Mouse (Mus musculus): ENCODE data around the gene 1700057G04Rik.

Gene 1700057G04Rik

DNA sequence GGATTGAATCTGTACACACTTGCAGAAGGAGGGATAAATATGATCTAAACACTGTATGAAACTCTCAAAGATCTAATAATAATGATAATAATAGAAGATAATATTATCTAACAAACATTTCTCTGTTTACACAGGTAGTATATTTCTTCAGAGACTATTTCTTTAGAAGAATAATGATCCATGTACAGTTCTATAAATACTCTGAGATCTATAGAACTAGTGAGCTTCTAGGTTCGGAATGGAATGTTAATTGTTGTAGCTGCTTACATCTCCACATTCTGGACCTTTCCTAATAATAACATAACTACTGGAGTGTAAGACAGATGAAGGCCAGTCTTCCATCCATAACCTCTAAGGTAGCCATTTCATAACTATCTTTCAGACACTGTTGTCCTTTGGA, at the start of gene 1700057G04Rik:
TSS of gene 1700057G04Rik (plus strand) at position 301 of the 400 bp plus-strand sequence.
- no peak for DNase-seq

DNA sequence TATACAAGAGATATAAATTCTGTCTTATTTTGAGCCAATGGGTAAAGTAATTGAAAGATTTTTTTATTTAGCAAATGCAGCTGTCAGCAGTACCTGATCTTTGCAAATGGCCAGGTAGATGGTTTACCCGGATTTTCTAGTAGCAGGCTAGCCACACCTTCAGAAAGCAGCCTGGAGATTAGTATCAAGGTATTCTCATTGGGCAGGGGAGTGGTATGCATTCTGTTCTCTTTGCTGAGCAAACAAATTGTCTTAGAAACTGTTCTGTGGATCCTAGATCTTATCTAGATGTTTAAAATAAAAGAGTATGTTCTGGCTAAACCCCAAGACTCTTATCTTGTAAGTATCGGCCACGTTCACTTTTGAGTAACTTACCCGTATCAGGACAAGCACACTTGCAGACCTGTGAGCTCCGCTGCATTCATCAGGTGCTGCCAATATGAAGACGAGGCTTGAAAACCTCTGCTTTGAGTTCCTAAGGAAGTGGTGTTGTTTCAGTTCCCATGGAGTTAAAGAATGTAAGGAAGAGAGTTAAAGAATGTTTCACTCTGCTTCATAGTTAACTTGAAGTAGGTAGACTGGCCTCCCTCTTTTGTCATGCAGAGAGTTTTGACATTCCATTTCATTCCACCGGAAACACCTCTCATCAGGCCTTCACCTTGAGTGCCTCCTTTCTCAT, 48.6 kb upstream of the 1700057G04Rik start:
- DNase-seq = no peak

DNA sequence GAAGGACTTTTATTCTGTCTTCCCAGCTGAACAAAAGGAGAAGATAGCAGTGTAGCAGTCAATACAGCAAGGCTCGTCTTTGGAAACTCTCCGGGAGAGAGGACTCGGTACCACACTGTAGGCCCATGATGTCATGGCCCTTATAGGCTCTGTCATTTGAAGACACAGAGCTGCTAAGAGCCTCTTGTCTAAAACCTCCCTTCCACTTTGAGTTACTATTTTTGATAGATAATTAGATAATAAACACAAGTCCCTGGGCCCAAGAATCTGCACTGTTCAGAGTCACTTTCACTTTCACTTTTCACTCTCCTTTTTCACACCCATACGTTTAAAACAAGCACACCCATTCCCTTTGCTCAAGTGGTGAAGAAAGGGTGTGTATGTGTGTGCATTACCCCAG, 43.5 kb upstream of the 1700057G04Rik start:
- no peak for DNase-seq

DNA sequence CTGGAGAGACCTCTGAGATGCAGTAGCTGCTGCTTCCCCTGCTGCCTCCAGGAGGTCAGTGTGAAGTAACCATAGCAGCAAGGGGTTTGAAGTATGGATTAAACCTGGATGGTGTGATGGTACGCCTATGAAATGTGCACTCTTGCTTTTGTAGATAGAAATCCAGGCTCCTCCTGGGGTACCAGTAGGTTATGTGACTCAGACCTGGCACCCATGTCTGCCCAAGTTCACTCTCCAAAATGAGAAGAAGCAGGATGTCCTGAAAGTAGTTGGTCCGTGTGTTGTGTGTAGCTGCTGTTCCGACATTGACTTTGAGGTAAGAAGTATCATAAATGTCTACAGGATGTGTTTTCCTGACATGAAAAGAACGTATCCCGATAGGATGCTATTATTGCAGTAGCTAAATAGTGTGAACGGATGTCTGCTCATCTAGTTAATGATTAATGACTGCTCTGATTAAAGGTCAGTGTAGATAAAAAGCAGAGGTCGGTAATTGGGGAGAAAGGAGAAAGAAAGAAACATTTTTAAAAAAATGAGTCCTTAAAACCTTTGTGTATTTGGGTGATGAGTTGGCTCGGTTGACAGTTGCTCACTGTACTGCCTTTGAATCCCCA, 42.5 kb upstream of the 1700057G04Rik start:
- DNase-seq = no peak

DNA sequence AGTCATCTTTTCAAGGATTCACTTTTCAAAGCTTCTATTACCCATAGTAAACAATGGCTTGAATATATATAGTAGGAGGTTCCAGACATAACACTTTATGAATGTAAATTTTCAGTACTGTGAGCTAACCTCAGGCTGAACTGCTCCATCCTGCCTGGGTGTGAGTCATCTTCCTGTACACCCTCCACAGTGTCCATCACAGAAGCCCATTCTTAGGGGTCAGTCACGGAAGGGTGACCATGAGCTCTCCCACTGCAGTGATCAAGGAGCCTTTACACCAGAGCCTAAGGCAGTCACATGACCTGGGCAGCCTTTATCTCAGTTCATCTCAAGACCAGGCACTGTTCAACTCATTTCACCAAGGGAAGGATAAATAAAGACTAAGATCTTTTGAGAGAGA, 41.4 kb upstream of the 1700057G04Rik start:
- no peak for DNase-seq

DNA sequence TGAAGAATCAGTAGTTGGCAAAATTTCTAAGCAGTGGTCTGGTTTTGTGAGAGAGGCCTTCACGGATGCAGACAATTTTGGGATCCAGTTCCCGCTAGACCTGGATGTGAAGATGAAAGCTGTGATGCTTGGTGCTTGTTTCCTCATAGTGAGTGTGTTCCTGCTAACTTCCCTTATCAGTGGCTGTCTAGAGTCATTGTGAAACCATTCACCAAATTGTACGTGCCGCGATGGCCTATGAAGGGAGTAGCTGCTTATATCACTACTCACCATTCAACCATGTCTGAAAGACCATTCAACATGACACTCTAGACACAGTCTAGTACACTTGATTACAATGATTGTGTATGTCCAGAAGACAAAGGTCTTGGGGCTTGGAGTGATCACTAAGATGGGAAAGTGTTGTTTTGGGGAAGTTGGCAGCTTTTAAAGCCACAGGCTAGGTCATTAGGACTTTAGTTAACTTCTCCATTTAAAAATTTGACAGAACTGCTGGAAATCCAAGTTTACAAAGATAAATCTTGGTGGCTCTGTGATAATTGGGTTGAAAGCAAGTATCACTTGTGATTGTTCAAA, 39.3 kb upstream of the 1700057G04Rik start:
- no peak for DNase-seq

GRCm38 (mm10) chr9:92270927-92271326, 38.2 kb upstream of the 1700057G04Rik start:
- DNase-seq = peak; percentile 18

- DNase-seq = no peak
Observed at GRCm38 (mm10) chr9:92272650-92273049, 36.5 kb upstream of the 1700057G04Rik start.

- no peak for DNase-seq
Observed at GRCm38 (mm10) chr9:92273271-92273670, 35.9 kb upstream of the 1700057G04Rik start.

- no peak for DNase-seq
Observed at GRCm38 (mm10) chr9:92273956-92274762, 35.0 kb upstream of the 1700057G04Rik start.

DNA sequence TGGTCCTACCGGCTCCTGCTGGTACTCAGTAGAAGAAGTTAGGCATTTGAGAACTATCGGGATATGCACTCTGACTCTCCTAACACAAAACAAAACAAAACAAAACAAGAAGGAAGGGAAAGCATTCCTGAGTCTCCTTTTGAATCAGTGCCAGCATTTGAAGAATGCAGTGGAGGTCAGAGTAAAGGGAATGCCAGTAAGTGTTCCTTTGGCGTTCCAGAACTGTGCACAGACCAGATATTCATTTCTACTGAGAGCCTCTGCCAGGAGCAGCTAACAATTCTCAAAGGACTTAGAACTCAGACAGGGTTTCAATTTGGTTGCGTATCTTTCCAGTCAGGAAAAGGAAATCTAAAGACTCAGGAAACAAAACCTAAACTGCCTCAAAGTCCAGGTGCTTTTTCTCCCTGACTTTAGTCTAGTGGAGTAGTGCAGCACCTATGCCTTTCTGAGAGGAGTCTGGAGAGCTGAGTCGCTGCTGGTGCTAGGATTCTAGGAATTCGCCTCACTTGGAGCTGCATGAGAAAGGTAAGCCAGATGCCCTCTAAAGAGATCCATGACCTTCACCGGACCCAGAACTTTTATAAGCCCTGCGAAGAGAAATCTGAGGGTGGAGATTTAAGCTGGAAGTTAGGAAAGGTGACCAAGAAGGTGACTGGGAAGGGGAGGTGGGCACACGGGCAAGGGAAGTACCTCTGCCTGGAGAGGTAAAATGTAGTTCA, 33.5 kb upstream of the 1700057G04Rik start, which contains the start of gene Plscr2:
TSS of gene Plscr2 (plus strand) at position 117 of the 722 bp plus-strand sequence.
- DNase-seq = no peak

DNA sequence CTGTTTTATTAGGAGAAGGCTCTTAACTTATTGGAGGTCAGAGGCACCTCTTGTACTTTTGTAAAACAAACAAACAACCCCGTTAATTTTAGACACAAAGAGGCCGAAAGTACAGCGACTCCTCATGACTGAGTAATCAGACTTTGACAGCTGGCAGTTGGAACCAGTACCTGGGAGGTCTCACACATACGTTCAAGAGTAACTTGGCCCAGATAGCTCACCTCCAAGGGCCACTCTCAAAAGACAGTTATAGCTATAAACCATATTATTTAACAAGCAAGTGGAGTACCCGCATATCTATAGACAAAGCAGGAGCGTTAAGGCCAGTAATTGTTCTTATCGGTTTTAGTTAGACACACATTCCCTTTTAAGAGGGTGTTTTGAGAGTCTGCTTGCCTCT, 32.8 kb upstream of the 1700057G04Rik start:
- DNase-seq = no peak

GRCm38 (mm10) chr9:92280048-92280447, 29.1 kb upstream of the 1700057G04Rik start:
- DNase-seq = no peak

DNA sequence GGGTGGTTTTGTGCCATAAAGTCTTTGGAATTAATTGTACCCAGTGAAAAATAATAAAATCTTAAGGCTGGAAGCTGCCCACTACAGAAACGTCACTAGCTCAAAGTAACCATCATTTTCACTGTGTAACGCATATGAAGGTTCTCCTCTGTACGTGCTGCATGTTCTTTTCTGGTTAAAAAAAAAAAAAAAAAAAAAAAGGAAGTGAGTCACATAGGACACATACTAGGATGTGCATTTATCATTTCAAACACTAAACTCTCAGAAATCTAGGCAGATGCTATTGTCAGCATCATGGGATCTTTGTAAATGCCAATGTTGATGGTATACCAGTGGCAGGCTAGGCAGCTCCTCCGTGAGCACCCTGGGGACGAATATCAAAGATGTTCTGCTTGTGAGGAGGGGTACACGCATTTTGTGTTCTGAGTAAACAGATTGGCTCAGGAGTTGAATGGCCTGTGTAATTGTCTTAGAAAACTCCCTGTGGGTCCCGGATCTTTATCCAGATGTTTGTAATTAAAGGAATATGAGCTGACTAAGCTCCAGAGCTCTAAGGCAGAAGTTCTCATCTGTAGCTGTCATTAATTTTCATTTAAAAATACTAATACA, 26.5 kb upstream of the 1700057G04Rik start:
- DNase-seq = no peak

GRCm38 (mm10) chr9:92289675-92290074, 19.5 kb upstream of the 1700057G04Rik start:
- no peak for DNase-seq

GRCm38 (mm10) chr9:92292169-92292568, 17.0 kb upstream of the 1700057G04Rik start:
- no peak for DNase-seq

GRCm38 (mm10) chr9:92292922-92293321, 16.3 kb upstream of the 1700057G04Rik start:
- DNase-seq = no peak

DNA sequence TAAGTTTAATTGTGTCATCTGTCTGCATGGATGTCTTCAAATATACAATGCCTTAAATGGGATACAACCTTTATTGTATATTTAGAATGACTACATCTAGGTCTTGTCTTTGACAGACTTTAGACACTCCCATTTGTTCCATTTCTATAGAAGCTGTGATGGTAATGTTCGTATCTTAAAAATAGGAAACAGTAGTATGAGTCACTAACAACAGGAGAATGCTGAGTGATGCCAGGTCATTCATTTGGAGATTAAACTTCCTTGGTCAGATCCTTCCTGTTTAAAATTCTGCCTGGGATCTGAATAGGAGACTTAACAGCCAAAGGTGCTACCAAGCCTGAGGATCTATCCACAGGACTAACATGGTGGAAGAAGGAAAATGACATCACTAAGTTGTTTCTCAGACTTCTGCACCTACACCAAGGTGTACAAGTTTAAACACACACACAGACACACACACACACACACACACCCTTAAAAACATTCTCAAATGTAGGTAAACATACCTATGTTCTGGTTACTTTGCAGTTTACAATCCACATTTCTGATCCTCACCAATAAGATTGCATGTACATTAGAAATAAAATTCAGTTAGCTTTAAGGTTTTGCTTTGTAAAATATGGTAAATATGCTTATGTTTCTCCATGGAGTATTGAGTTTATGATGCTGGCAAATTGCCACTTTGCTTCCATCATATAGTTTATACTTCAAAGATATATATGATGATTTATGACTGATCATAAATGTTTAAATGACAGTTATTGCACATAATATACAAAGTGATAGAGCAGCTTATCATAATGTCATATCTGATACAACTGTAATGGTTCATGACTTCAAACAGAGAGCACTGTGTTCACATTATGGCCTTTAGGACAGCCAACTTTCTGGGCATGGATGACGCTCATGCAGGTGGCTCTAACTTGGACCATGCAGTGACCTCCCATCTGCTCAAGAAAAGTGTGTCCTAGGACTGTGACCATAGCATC, 15.3 kb upstream of the 1700057G04Rik start:
- DNase-seq = no peak

DNA sequence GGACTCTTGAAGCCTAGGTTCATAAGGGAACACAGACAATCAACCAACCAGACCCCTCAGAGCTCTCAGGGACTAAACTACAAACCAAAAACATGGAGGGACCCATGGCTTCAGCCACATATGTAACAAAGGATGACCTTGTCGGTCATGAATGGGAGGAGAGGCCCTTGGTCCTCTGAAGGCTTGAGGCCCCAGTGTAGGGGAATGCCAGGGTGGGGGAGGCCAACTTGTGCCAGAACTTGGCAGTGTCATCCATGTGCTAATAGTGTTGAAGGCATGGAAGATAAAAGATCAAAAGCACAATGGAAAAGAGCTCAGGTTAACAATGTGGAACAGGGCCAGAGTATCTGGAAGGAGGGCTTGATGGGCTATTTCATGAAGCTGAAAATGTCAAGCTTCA, 10.9 kb upstream of the 1700057G04Rik start:
- no peak for DNase-seq

GRCm38 (mm10) chr9:92301213-92301612, 8.0 kb upstream of the 1700057G04Rik start:
- no peak for DNase-seq

GRCm38 (mm10) chr9:92305075-92305474, 4.1 kb upstream of the 1700057G04Rik start:
- no peak for DNase-seq
